Mouse (Mus musculus) ovary, adult 18-20 months (tissue): ENCODE results near the gene Sema4f.

Source experiments
- DNase-seq: peaks from one replicate; pipeline ENCODE4 v3.0.0; 2022; ENCODE audit warnings: low spot score, mixed read lengths

Sema4f gene

GRCm38 (mm10) chr6:82868476-82868875 is 71.1 kb downstream of the Sema4f start:
- DNase-seq: no peak

- DNase-seq: peak; percentile 53
Measured at GRCm38 (mm10) chr6:82863380-82863874, 76.1 kb downstream of the Sema4f start.

GRCm38 (mm10) chr6:82862475-82862874 is 77.1 kb downstream of the Sema4f start:
- no peak for DNase-seq

GRCm38 (mm10) chr6:82862042-82862441 is 77.5 kb downstream of the Sema4f start:
- no peak for DNase-seq
